Mouse (Mus musculus) adrenal gland (tissue): Measurements from ENCODE around the gene Herc2.
"Not testable (repeated sequence)": the region's sequence is repeated elsewhere in the genome, so short reads cannot be mapped to it uniquely, and the experiment has no call there.

Experiments used
- intact Hi-C: fragments of 180-260 bp; cut with DNase I; formaldehyde crosslinking; loops from one replicate; pipeline ENCODE4 v1.15.1; 2025
- long read RNA-seq, 2 experiments: library from polyadenylated mRNA; unstranded; transcript quantifications; one replicate each; pipeline ENCODE4 v2.0.0; 2020; ENCODE audit warnings: borderline replicate concordance in 1 of 2; ENCODE audit not compliant: insufficient replicate concordance in 1 of 2

The Herc2 gene
- long read RNA-seq, experiment 1, partial matches to known transcripts, result 22 of 23 reads
- long read RNA-seq, experiment 1, other reads (novel, unspliced or antisense), result 1 of 23 reads
- long read RNA-seq, experiment 2, partial matches to known transcripts, result 21 of 25 reads
- long read RNA-seq, experiment 2, other reads (novel, unspliced or antisense), result 4 of 25 reads

DNA sequence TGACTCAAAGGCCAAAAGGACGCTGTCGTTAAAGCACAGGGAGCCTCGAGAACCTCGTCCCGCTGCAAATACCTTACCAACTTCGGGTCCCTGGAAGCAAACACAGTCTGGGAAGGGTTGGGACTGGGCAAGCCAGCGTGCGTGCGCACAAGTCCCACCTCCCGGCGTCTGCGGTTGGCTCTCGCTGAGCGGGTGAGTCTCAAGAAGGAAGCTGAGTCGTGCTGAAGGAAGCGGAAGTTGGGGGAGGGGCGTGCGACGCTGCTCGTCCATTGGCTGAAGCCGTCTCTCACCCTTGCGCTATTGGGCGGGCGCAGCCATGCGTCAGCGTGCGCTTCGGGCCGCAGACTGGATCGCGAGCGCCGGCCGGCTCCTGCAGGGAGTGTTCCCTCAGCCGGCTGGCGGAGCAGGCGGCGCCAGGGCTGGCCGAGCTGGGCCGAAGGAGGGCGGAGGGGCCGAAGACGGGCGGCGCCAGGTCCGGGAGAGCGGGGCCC lies at the start of gene Herc2:
Gene Herc2 (plus strand): TSS at position 366 of the 491 bp plus-strand sequence.
- intact Hi-C loops, result loop anchor here (10.0 kb wide), 1 partner anchor 255 kb away; the partner anchor contains the start of gene Tubgcp5

DNA sequence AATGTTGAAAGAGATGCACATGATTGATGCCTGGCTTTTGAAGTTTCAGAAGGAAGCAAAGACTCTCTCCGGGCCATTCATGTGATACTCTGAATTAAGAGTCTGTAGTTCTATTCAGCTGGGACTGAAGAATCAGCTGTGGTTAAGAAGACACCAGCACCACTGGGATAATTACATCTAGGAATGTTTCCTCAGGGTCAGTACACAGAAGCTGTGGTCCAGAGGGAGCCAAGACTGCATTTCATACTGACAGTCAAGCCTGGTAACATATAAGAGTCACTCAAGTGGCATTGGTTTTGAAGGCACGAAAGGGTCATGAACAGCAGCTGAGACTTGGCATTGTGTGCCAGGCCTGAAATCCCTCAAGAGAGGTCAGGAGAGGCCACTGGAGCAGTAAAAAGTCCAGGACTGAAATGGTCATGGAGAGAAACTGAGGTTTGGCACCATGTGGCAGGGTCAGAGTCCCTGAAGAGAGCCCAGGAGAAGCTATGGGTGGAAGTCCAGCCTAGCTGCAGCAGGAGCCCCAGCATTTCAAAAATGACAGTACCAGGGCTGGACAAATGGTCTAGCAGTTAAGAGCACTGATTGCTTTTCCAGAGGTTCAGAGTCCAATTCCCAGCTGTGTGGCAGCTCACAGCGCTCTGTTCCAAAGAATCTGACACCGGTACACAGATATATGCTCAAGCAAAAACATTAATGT lies 39.5 kb upstream of the Herc2 start:
- intact Hi-C loops, result no loop called here

DNA sequence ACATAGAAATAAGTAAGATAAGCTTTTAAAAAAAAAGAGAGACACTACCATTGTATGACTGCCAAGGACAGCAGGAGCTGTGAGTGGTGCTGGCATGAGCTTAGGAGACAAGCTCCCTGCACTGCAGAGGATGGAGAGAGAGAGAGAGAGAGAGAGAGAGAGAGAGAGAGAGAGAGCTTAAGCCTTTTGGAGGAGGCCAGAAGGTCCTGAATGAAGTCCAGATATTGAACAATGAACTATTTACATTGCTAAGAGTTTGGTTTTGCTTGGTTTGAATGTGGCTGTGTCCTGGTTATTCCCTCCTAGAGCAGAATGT lies 39.0 kb upstream of the Herc2 start:
- intact Hi-C loops, result no loop called here

DNA sequence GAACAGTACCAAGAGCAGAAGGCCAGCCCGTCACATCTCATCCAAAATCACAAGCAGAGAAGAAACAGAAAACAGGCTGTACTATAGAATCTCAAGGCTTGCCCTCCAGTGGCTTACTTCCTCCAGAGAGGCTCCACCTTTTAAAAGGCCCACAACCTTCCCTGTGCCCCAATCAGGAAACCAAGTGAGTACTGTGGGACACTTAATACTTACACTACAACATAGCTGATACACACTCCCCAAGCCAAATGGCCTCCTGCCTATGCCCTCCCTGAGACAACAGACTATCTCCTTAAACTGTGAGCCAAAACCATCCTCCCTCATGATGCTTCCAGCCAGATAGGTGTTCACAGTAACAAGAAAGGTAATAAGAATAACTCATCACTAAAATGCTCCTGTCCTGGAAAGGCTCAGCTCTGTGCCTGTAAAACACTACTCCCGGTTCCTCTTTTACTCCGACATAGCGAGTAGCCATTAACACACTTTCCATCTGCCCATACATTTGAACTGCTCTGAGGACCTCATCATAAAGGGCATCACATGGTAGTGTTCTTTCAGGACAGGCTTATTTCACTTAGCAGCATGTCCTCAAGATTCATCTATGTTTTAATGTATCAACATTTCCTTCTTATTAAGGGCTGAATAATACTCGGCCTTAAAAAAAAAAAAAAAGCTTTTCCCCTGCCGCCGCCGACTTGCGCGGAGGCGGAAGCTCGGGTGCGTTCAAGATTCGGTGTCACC lies 36.6 kb upstream of the Herc2 start:
- intact Hi-C loops, result no loop called here

DNA sequence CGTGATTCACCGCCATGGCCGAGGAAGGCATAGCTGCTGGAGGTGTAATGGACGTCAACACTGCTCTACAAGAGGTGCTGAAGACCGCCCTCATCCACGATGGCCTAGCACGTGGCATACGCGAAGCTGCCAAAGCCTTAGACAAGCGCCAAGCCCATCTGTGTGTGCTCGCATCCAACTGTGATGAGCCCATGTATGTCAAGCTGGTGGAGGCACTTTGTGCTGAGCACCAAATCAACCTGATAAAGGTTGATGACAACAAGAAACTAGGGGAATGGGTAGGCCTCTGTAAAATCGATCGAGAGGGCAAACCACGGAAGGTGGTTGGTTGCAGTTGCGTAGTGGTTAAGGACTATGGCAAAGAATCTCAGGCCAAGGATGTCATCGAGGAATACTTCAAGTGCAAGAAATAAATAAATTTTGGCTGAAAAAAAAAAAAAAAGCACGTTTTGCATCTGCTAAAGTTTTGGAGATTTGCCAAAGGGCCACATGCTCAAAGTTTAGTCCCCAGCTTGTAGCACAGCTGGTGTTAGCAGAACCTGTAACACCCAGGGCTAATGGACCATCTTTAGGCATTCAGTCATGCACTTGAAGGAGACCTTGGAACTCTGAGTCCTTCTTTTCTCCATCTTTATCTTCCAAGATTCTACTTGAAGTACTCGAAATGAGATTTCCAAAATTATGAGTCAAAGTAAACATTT lies 35.8 kb upstream of the Herc2 start:
- intact Hi-C loops, result not testable (repeated sequence)

DNA sequence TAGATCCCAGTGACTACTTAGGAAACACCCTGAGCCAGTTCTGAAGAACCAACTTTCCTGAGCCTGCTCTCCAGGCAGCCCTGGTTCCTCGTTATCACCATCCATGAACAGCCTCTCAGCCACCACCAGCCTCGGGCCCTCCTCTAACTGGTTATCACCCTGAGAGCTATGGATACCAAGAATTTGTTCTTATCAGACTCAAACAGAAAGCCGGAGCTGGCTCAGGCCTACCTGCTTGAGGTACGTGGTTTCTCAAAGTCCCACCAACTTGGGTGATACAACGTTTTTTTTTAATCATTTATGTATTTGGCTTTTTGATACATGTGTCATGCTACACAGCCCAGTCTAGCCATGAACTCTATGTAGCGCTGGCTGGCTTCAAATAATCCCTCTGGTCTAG lies 34.8 kb upstream of the Herc2 start:
- intact Hi-C loops, result no loop called here

DNA sequence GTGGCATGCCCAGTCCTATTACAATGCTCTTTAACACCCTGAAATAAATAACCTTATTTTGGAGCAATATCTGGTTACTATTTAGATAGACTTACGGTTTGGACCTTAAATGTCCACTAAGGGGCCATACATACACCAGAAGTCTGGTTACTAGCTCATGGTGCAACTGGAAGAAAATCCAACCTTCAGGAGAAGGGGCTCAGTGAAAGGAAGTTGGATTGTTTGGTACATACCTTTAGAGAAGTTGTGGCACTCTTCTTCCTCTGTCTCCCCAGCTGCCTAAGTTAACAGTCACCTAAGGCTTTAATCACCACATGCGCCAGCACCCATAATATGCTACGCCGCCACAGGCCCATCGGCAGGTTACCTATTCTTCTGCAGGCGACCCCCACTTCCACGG lies 34.2 kb upstream of the Herc2 start:
- intact Hi-C loops, result no loop called here

DNA sequence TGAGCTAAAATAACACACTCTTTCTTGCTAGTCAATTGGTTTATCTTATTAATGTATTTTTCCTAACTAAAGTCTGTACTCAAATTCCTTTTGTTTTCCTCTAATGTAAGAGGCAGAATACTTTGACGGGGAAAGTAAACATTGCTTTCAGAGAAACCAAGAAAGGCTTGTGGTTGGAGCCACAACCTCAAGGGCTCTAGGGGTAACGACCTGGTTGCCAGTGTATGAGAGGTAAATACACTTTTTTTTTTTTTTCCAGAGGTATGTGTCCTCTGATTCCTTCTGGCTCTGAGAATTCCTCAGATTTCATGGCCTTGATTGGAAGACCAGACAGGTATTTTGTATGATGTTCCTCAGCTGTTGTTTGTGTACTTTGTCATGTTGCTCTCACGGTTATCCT lies 32.2 kb upstream of the Herc2 start:
- intact Hi-C loops, result no loop called here

DNA sequence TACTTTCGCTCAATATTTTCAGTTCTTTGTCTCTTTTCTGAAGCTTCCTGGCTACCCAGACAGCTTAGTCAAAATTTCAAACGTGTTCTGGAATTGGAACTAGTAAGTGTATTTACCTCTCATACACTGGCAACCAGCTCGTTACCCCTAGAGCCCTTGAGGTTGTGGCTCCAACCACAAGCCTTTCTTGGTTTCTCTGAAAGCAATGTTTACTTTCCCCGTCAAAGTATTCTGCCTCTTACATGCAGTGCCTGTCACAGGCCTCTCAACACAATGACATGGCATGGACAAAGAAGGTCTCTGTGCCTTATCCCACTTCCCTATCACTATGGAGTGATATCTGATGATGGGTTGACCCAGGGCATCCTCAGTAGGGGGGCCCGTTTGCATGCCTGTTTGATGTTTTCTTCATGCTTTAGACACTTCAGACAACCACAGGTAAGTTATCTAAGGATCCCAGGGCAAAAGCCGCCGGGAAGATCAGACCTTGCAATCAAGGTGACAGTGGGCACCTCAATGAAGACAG lies 31.5 kb upstream of the Herc2 start:
- intact Hi-C loops, result no loop called here

DNA sequence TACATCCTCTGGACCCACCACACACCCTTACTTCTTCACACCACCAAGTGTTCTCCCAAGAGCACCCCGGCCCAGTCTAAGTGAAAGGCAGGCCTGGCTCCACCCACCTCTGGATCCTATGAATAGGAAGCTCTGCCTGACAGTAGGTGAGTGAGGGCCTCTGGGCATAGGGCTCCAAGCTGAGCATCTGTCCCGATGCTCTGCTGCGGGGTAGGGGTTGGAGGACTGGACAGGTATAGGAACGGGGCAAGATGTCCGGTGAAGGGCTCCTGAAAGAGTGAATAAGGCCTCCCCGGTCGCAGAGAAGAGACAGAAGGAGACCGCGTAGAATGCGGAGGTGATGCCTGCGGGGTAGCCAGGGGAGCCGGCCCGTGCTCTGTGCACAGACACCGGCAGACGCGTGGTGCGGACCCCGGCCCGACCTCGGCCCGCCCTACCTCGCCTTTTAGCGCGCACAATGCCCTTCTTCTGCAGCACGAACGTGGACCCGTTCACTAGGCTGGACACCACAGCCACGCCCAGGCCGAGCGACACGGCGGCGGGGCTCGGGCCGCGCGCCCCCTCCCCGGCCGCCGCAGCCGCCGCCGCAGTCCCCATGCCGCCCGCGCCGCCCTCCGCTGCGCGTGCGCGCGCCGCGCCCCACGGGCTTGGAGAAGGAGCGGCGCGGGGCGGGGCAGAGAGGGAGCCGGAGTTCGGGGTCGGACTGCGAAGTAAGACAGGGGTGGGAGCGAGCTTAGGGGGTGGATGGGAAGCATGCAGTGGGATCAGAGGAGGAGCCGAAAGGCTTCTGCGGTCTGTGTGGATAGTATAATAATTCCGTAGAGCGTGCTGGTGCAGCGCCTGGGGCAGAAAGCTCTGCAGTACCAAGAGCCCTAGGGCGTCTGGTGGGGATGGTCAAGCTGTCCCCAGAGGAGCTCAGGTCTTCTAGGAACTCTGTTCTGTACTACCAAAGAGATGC lies 30.7 kb upstream of the Herc2 start:
- intact Hi-C loops, result no loop called here

DNA sequence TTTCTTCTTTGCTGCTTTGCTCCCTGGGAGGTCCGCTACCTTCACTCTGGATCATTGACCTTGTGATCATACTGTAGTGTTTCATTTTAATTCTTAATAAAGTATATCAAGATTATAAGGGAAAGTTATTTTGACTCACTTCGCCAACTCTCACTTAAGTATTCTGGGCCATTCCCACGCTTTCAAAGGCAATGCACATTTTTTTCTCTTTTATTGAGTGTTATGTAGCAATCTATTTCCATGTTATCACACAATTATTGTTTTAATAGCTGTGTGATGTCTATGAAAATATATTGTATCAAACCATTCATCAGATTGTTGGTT lies 30.1 kb upstream of the Herc2 start, which contains the start of gene Nipa1:
Gene Nipa1 (minus strand): TSS at position 25 of the 324 bp plus-strand sequence.
- intact Hi-C loops, result no loop called here

DNA sequence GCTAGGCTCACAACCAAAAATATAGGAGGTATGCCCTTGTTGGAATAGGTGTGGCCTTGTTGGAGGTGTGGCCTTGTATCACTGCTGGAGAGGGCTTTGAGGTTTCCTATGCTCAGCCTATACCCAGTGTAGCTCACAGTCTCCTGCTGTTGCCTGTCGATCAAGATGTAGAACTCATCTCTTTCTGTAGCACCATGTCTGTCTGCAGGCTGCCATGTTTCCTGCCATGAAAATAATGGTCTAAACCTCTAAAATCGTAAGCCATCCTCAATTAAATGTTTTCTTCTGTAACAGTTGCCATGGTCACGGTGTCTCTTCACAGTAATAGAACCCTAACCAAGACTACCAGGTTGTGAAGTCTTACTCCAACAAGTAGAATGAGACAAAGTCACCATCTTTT lies 26.4 kb upstream of the Herc2 start:
- intact Hi-C loops, result no loop called here

DNA sequence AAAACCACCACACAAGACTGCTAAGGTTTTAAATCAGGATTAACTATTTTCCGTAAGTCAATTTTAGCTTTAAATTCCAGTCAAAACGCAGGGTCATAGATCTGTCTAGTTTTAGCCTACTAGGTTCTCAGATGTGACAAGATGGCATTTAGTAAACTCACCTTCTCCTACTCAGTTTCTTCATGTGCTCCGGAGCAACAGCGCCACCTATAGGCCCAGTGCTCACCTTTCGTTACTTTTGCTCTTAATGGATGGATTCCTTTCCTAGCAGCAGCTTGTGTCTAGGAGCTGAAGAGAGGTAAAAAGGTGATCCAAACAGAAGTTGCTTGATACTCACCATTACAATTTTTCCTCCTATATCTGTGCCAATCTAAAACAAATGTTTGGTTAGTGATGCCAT lies 7.6 kb upstream of the Herc2 start:
- intact Hi-C loops, result loop anchor here (5.0 to 10.0 kb wide), 2 partner anchors 55 to 248 kb away; partner anchors contain the start of gene Tubgcp5

DNA sequence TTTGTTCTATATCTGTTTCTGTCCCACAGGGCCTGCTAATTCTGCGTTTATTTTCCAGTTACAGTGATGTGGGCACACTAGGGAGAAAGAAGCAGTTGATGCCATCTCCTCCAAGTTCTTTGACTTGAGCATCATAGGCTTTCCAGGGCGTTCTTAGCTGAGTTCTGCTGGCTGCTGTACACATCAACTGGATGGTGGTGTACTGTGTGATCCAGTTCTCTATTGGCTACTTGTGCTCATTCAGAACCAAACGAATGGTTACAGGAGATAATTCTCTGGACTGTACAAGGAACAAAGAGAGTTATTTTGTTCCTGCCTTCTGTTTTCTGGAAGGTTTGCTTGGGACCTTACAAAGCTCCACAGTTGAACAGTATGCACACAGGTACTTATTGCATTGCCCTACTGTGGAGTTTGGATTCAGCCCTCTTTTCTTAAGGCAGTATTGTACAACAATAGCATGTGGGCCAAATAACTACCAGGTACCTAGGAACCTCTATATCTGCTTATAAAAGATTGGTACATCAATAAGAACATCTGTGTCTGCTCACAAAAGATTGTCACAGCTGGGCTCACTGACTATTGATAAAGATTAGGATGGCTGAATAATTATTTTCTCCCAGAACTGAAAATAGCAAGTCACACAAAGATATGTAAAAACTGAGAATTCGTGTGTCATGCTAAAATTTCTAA lies 6.3 kb upstream of the Herc2 start:
- intact Hi-C loops, result loop anchor here (5.0 to 10.0 kb wide), 2 partner anchors 56 to 249 kb away; partner anchors contain the start of gene Tubgcp5

DNA sequence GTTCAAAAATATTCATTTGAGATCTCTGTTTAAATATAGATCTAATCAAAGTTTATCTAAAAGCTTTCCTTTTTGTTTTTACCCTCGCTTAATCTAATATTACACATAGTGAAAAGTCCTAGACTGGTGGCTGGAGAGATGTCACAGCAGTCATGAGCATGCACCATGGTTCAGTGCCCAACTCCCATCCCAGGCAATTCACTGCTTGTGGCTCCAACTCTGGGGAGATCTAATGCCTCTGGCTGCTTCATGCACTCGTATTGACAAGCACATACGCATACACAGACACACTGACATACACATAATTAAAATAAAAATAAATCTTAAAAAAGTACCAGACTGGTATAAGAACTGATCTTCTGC lies 5.7 kb upstream of the Herc2 start:
- intact Hi-C loops, result loop anchor here (5.0 to 10.0 kb wide), 2 partner anchors 57 to 249 kb away; partner anchors contain the start of gene Tubgcp5

DNA sequence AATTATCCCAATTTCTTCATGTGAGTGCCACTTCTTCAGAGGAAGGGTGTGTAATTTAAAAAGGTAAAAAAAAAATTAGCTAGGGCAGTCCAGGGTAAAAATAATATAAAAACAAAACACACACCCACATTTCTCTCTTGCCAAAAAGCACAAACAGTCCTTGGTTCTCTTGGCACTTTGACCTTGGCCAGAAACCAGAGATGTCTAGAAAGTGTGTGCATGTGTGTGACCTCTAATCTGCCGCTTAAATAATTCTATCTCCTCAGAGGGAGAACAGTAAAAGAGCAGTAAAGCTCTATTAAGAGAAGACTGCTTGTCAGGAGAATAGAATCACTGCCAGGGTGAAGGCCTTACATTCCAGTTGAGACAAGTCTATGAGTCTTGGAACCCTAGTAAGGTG lies 2.8 kb upstream of the Herc2 start:
- intact Hi-C loops, result loop anchor here (10.0 kb wide), 1 partner anchor 252 kb away; the partner anchor contains the start of gene Tubgcp5

DNA sequence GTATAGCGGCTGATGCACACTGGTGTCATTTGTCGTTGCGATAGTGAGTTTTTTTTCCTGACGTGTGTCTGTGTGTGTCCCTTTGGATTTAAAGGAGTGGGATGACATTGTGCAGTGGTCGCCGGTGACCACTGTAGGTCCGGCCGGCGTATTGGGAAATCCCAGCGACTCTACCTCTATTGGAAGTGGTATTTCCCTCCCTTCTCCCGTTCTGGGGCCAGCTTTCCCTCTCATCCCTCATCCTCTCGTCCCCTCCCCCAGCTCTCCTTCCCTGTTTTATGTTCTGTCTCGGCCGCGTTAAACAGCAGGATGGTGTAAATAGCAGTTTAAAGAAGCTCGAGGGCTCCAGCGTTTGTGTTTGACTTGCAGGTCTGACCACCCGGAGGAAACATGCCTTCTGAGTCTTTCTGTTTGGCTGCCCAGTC lies 503 bp downstream of the Herc2 start:
- intact Hi-C loops, result no loop called here

DNA sequence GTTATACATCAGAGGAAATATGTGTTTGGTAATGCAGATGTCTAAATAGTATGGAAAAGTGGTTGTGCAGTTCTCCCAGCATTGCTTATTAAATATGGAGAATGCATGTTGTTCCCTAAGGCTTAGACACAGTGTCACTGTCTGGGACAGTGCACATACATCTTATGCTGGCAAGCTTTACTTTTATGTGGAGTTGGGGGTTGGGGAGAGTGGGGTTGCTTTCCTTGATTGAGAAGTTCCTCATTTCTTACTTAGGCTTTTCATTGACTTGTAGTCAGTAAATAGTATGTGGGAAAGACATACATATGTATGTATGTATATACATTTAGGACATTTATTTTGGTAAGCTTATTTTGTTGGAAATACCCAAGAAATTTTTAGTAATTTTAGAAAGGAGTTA lies 3.0 kb downstream of the Herc2 start:
- intact Hi-C loops, result no loop called here

DNA sequence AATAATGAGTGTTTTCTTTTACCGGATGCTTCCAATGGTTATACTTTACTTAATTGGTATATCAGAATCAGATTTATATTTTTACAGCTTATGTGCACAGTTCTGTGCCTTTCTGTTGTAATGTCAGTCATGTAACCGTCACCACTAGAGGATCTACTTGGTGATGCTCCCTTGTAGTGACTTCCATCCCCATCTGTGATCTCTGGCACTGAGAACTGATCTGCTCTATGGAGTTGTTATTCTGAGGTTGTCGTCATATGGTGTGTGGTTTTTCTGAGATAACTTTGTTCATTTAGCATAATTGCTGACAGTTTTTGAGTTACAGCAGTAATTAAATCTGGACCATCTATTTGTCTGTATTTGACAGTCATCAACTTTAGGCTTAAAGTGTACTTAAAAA lies 5.3 kb downstream of the Herc2 start:
- intact Hi-C loops, result no loop called here

DNA sequence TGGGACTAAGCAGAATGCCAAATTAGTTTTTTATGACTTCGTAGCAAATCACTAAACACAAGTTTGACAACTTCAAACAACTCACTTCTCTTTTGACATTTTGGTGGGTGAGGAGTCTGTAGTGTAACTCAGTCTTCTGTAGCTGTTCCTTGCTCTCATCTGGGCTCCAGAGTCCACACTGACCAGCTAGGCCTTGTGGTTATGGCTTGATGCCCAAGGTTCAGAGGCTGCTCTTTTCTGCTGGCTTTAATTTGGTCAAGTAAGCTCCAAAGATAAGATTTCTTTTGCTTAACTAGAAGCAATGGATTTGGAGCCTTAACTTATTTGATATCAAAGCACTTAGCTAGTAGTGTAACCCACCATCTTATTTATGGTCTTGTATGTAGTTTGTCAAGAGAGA lies 14.9 kb downstream of the Herc2 start:
- intact Hi-C loops, result no loop called here
